Mouse (Mus musculus) limb, embryonic 14.5 days (tissue): ENCODE data around the gene Aldoc. TPM values are rescaled to one million over a fixed set of nuclear protein-coding genes. Genes with fewer than 3 reads are reported as not detected.

ENCODE experiments used
- ATAC-seq: fragments of 200-750 bp; cut with Nextera tagmentation; 2 replicates; pipeline ENCODE4 v1.8.0; 2017; ENCODE audit warnings: low read depth, moderate number of reproducible peaks, moderate TSS enrichment; ENCODE audit not compliant: low FRiP score
- DNase-seq: peaks from one replicate; pipeline ENCODE4 v3.0.0-alpha.2; 2015; ENCODE audit warnings: low spot score
- H3K27ac ChIP-seq: fragments of 300-500 bp; sonication (generic); replicated peaks from 2 replicates; pipeline ENCODE4 v1.5.1; 2014; ENCODE audit warnings: low read depth, mild to moderate bottlenecking, low read length, moderate library complexity, mixed read lengths
- H3K27me3 ChIP-seq: fragments of 300-500 bp; sonication (generic); 2 replicates; pipeline ENCODE4 v1.6.1; 2014; ENCODE audit warnings: low read length, mixed read lengths; ENCODE audit not compliant: control insufficient read depth, insufficient read depth
- H3K36me3 ChIP-seq: fragments of 300-500 bp; sonication (generic); 2 replicates; pipeline ENCODE4 v1.6.1; 2014; ENCODE audit warnings: mild to moderate bottlenecking, low read length, moderate library complexity, mixed read lengths; ENCODE audit not compliant: control insufficient read depth, insufficient read depth
- H3K4me1 ChIP-seq: fragments of 300-500 bp; sonication (generic); 2 replicates; pipeline ENCODE4 v1.6.1; 2014; ENCODE audit warnings: antibody characterized with exemption, low read length, mixed read lengths; ENCODE audit not compliant: control insufficient read depth, insufficient read depth
- H3K4me2 ChIP-seq: fragments of 300-500 bp; sonication (generic); replicated peaks from 2 replicates; pipeline ENCODE4 v1.6.1; 2014; ENCODE audit warnings: low read depth, mild to moderate bottlenecking, low read length, moderate library complexity; ENCODE audit not compliant: severe bottlenecking
- H3K4me3 ChIP-seq: fragments of 300-500 bp; sonication (generic); replicated peaks from 2 replicates; pipeline ENCODE4 v1.5.1; 2014; ENCODE audit warnings: low read length
- H3K9ac ChIP-seq: fragments of 300-500 bp; sonication (generic); 2 replicates; pipeline ENCODE4 v1.6.1; 2014; ENCODE audit warnings: mild to moderate bottlenecking, low read depth, low read length, moderate library complexity; ENCODE audit not compliant: severe bottlenecking
- H3K9me3 ChIP-seq: fragments of 300-500 bp; sonication (generic); 2 replicates; pipeline ENCODE4 v1.6.1; 2016; ENCODE audit warnings: low read length; ENCODE audit not compliant: control insufficient read depth
- POLR2A ChIP-seq: fragments of 200-500 bp; IDR thresholded peaks from 2 replicates; pipeline ENCODE4 v1.8.0; 2012; ENCODE audit warnings: inconsistent platforms, mild to moderate bottlenecking, moderate library complexity, borderline replicate concordance; ENCODE audit not compliant: insufficient read depth, insufficient read length; ENCODE audit errors: extremely low read depth
- WGBS: fragments of 180-500 bp; shearing (Covaris S2); extraction: QIAGEN DNeasy Blood & Tissue Kit; methylation state at CpG from one replicate; pipeline ENCODE4 v1.1.7; 2014; 5-methylcytosine and 5-hydroxymethylcytosine counted together
- polyA plus RNA-seq, 2 experiments: library from polyadenylated mRNA; depleted of rRNA in 1 of 2; stranded (reverse) in 1 of 2; unstranded in 1 of 2; fragments of >200 nt; fragmentation: Nextera tagmentation in 1 of 2; extraction: Ambion mirVana in 1 of 2; gene quantifications; 2 replicates each; pipeline versions ENCODE4 v1.2.1 to v1.2.3; 2012 to 2014

Aldoc gene
- polyA plus RNA-seq, 2 experiments: 11.3 to 11.9 TPM

DNA sequence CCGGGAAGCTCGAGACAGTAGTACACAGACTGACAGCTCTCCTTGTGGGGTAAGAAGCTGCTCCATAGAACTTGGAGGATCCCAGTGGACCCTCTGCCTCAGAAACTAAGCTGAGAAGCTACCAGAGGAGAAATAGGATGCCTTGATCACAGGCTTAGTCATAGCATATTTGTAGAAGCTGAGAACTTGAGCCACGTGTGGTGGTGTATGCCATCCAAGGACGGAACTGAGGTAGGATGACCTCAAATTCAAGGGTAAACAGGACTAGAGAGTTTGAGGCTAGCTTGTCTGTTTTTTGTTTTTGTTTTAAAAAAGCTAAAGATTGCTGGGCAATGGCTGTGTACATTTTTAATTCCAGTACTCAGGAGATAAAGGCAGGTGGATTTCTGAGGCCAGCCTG lies 17.5 kb upstream of the Aldoc start:
- no peaks in the 10 kb centered on the region for H3K9me3 ChIP-seq
- no peak overlapping the region for H3K4me2 ChIP-seq
- no peak for ATAC-seq
- no peak for DNase-seq
- no peak overlapping the region for H3K4me3 ChIP-seq
- peaks cover 6% of the 10 kb centered on the region; the same call in 1 of the 2 replicates for H3K4me1 ChIP-seq
- TF ChIP-seq POLR2A: no peak
- WGBS: 91% methylated on average over 4 of the region's 4 CpGs
- no peaks in the 10 kb centered on the region for H3K27me3 ChIP-seq
- no peak overlapping the region for H3K27ac ChIP-seq
- peaks cover 45% of the 10 kb centered on the region for H3K36me3 ChIP-seq
- H3K9ac ChIP-seq: no peak overlapping the region

DNA sequence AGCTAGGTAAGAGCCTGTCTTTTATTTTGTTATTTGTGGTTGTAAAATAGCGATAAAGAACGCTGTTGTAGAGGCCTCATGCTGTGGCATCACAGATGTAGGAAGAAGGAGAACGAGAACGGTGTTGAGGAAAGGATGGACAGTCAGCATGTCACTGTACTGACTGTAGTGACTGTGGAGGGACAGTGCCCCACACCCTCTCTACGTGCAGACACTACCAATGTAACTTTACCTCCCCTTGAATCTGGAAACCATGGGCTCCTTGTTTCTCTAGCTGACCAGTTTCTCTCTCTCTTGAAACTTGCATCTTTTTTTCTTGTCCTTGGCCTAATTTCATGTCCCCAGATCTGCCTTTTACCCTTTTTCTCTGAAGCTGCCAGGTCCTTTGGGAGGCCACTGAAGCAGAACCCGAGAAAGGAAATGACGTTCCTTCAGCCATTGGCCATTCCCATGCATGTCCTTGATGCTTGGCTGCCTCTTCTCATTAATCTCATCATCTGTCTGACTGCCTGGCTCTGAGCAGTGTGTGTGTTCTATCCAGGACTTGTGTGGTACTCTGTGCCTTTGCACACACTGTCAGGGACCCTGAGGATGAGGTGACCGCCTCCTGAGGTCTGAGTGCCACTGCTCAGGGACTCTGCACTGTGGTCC lies 11.8 kb upstream of the Aldoc start:
- H3K4me2 ChIP-seq: no peak overlapping the region
- H3K9ac ChIP-seq: no peak overlapping the region
- H3K27me3 ChIP-seq: no peaks in the 10 kb centered on the region
- 91% methylated on average over 8 of the region's 8 CpGs for WGBS
- DNase-seq (no peak), ATAC-seq (no peak)
- peaks cover 69% of the 10 kb centered on the region for H3K36me3 ChIP-seq
- no peak overlapping the region for H3K27ac ChIP-seq
- H3K4me1 ChIP-seq: no peaks in the 10 kb centered on the region
- H3K9me3 ChIP-seq: no peaks in the 10 kb centered on the region
- no peak for TF ChIP-seq POLR2A
- no peak overlapping the region for H3K4me3 ChIP-seq

DNA sequence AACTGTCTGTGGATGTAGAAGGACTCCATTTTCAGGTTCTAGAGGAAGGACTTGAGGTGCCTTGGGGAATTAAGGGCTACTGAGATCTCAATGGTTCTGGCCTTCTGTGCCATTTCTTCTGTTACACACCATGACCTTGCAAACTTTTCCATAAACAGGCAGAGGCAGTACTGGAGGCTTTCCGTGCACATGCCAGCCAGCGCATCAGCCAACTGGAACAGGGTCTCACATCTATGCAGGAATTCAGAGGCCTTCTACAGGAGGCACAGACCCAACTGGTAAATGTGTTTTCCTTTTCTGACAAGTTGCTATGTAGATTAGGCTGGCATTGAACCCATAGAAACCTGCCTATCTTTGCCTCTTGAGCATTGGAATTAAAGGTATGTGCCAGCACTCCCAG lies 9.1 kb upstream of the Aldoc start:
- Histone ChIP-seq H3K9me3 (no peaks in the 10 kb centered on the region), H3K4me1 (no peaks in the 10 kb centered on the region), H3K27ac (no peak overlapping the region), H3K36me3 (peaks cover 80% of the 10 kb centered on the region), H3K4me2 (no peak overlapping the region), H3K4me3 (no peak overlapping the region), H3K27me3 (no peaks in the 10 kb centered on the region), H3K9ac (no peak overlapping the region)
- DNase-seq (no peak), ATAC-seq (no peak)
- 94% methylated on average over 2 of the region's 2 CpGs for WGBS
- TF ChIP-seq POLR2A: no peak

DNA sequence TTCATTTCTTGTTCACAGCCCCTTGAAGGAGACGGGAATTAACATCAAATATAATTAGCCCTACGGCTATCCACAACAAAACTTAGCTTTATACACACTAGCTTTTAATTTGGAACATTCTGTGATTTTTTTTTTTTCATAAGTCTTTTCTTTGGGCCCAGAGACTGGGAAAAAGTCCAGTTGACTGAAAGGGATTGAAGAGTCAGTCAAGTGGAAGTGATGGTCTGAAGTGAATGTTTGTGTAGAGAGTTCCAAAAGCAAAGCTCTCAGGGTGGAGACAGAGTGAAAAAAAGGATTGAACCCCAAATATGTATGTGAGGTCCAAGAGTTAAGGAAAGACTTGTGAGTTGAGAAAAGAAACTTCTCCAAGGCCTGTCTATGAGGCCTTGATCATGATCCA lies 4.4 kb upstream of the Aldoc start:
- Histone ChIP-seq H3K9me3 (no peaks in the 10 kb centered on the region), H3K4me2 (no peak overlapping the region), H3K9ac (no peak overlapping the region), H3K27me3 (no peaks in the 10 kb centered on the region), H3K36me3 (peaks cover 80% of the 10 kb centered on the region), H3K27ac (no peak overlapping the region), H3K4me3 (no peak overlapping the region), H3K4me1 (peaks cover 14% of the 10 kb centered on the region)
- 91% methylated on average over 2 of the region's 2 CpGs for WGBS
- DNase-seq (no peak), ATAC-seq (no peak)
- TF ChIP-seq POLR2A: no peak

DNA sequence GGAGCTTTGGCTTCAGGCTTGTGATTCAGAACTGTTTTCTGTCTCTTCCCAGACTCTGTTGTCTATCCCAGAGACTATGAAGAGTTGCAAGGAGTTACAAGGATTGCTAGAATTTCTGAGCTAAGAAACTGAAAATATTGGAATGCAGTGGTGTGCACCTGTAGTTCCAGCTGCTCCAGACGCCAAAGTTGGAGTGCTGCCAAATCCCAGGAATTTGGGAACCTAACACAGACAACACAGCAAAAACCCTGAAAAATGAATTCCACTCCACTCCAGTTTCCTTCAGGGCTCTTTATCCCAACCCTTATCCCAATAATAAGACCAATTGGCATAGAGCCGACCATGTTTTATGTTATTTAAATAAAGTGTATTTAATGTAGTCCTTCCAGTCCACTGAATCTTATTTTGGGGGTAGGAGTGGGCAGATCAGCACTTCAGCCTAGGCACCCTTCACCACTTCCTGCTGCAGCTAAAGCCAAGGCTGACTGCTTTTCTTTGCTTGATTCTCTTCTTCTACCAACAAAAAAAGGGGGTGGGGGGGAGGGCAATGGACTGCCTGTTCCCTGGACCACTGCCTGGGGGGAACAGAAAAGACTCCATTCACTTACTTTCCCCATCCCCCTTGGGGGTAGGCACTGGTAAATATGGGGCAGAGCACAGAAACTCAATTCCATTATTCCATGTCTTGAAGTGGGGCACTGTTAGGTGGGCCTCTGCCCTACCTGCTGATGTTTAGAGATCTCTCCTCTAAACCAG lies 514 bp upstream of the Aldoc start:
- H3K4me1 ChIP-seq: peaks cover 15% of the 10 kb centered on the region
- H3K27me3 ChIP-seq: no peaks in the 10 kb centered on the region
- H3K9me3 ChIP-seq: no peaks in the 10 kb centered on the region
- DNase-seq: peak; percentile 69
- peak overlapping the region; percentile 28 for H3K4me2 ChIP-seq
- peaks cover 46% of the 10 kb centered on the region for H3K36me3 ChIP-seq
- no peak overlapping the region for H3K4me3 ChIP-seq
- 32% methylated on average over 2 of the region's 2 CpGs for WGBS
- peak overlapping the region; percentile 52; the same call in 1 of the 2 replicates for H3K27ac ChIP-seq
- TF ChIP-seq POLR2A: no peak
- no peak overlapping the region for H3K9ac ChIP-seq
- peak; percentile 65 for ATAC-seq
